Mouse (Mus musculus): ENCODE measurements around the gene Spef1. TPM values are rescaled to one million over a fixed set of nuclear protein-coding genes. Genes with fewer than 3 reads are reported as not detected.

Spef1 gene
- polyA plus RNA-seq, 1 experiment from 2014 or later, result 1.1 TPM

- H3K36me3 ChIP-seq, result peaks cover 94% of the 10 kb centered on the region
- no peaks in the 10 kb centered on the region for H3K27me3 ChIP-seq (replicated peaks)
- no peak overlapping the region for H3K4me2 ChIP-seq
- H3K9ac ChIP-seq, result no peak overlapping the region
- 0 out of 2 replicates have a peak overlapping the region, but pooled peaks have one; percentile 26 for H3K27ac ChIP-seq
- 93% methylated on average over 8 of the region's 8 CpGs for WGBS (ENCODE audit: insufficient replicate concordance)
- no peaks in the 10 kb centered on the region for H3K9me3 ChIP-seq (replicated peaks)
- no peak for ATAC-seq
- no peak overlapping the region for H3K4me3 ChIP-seq
- peaks cover 59% of the 10 kb centered on the region for H3K4me1 ChIP-seq
Measured at GRCm38 (mm10) chr2:131147043-131147365, 40.1 kb downstream of the Spef1 start.

- no peak overlapping the region for H3K4me3 ChIP-seq
- WGBS (ENCODE audit: insufficient replicate concordance), result 76% methylated on average over 21 of the region's 21 CpGs
- no peak overlapping the region for H3K9ac ChIP-seq
- H3K4me2 ChIP-seq, result no peak overlapping the region
- peaks cover 59% of the 10 kb centered on the region for H3K4me1 ChIP-seq
- H3K27ac ChIP-seq, result peak overlapping the region; percentile 15; the same call in 1 of the 2 replicates
- H3K27me3 ChIP-seq (replicated peaks), result no peaks in the 10 kb centered on the region
- ATAC-seq, result no peak
- no peaks in the 10 kb centered on the region for H3K9me3 ChIP-seq (replicated peaks)
- peaks cover 94% of the 10 kb centered on the region for H3K36me3 ChIP-seq
Measured at GRCm38 (mm10) chr2:131146193-131147042, 40.7 kb downstream of the Spef1 start.

- no peak overlapping the region for H3K4me2 ChIP-seq
- 78% methylated on average over 2 of the region's 2 CpGs for WGBS (ENCODE audit: insufficient replicate concordance)
- no peak overlapping the region for H3K4me3 ChIP-seq
- H3K27me3 ChIP-seq (replicated peaks), result no peaks in the 10 kb centered on the region
- peaks cover 59% of the 10 kb centered on the region for H3K4me1 ChIP-seq
- ATAC-seq, result no peak
- no peaks in the 10 kb centered on the region for H3K9me3 ChIP-seq (replicated peaks)
- peaks cover 92% of the 10 kb centered on the region for H3K36me3 ChIP-seq
- no peak overlapping the region; the same call in 1 of the 2 replicates for H3K27ac ChIP-seq
- no peak overlapping the region for H3K9ac ChIP-seq
Measured at GRCm38 (mm10) chr2:131145536-131145935, 41.5 kb downstream of the Spef1 start.

- Histone ChIP-seq H3K27me3 (replicated peaks) (no peaks in the 10 kb centered on the region), H3K36me3 (peaks cover 91% of the 10 kb centered on the region), H3K27ac (no peak overlapping the region; the same call in 1 of the 2 replicates), H3K4me2 (no peak overlapping the region), H3K4me3 (no peak overlapping the region), H3K4me1 (peaks cover 59% of the 10 kb centered on the region), H3K9me3 (replicated peaks) (no peaks in the 10 kb centered on the region), H3K9ac (no peak overlapping the region)
- no peak for ATAC-seq
- WGBS (ENCODE audit: insufficient replicate concordance), result 70% methylated on average over 13 of the region's 13 CpGs
Measured at GRCm38 (mm10) chr2:131145121-131145520, 42.0 kb downstream of the Spef1 start.

GRCm38 (mm10) chr2:131143007-131143780, 43.9 kb downstream of the Spef1 start:
- Histone ChIP-seq H3K27ac (no peak overlapping the region), H3K9ac (0 out of 2 replicates have a peak overlapping the region, but pooled peaks have one; percentile 27), H3K27me3 (replicated peaks) (no peaks in the 10 kb centered on the region), H3K4me1 (peaks cover 69% of the 10 kb centered on the region), H3K36me3 (peaks cover 91% of the 10 kb centered on the region), H3K4me3 (no peak overlapping the region), H3K4me2 (peak overlapping the region; percentile 39), H3K9me3 (replicated peaks) (no peaks in the 10 kb centered on the region)
- 76% methylated on average over 22 of the region's 22 CpGs for WGBS (ENCODE audit: insufficient replicate concordance)
- ATAC-seq, result no peak

GRCm38 (mm10) chr2:131142592-131142991, 44.5 kb downstream of the Spef1 start:
- Histone ChIP-seq H3K36me3 (peaks cover 91% of the 10 kb centered on the region), H3K4me1 (peaks cover 70% of the 10 kb centered on the region), H3K9ac (peak overlapping the region; percentile 27), H3K4me3 (no peak overlapping the region), H3K9me3 (replicated peaks) (no peaks in the 10 kb centered on the region), H3K27ac (peak overlapping the region; percentile 68), H3K4me2 (peak overlapping the region; percentile 39), H3K27me3 (replicated peaks) (no peaks in the 10 kb centered on the region)
- peak; percentile 79 for ATAC-seq
- WGBS (ENCODE audit: insufficient replicate concordance), result 25% methylated on average over 18 of the region's 18 CpGs

- Histone ChIP-seq H3K27ac (peak overlapping the region; percentile 68), H3K9me3 (replicated peaks) (no peaks in the 10 kb centered on the region)
Measured at GRCm38 (mm10) chr2:131141336-131141986, 45.6 kb downstream of the Spef1 start.

GRCm38 (mm10) chr2:131140533-131140905, 46.6 kb downstream of the Spef1 start:
- Histone ChIP-seq H3K9ac (no peak overlapping the region), H3K4me1 (peaks cover 78% of the 10 kb centered on the region), H3K4me3 (no peak overlapping the region), H3K4me2 (no peak overlapping the region), H3K27ac (peak overlapping the region; percentile 68), H3K27me3 (replicated peaks) (no peaks in the 10 kb centered on the region), H3K9me3 (replicated peaks) (no peaks in the 10 kb centered on the region), H3K36me3 (peaks cover 72% of the 10 kb centered on the region)
- ATAC-seq, result no peak
- WGBS (ENCODE audit: insufficient replicate concordance), result 63% methylated on average over 5 of the region's 5 CpGs

More at GRCm38 (mm10) chr2:131141336-131141986, 45.6 kb downstream of the Spef1 start:
- no peak overlapping the region for H3K9ac ChIP-seq
- WGBS (ENCODE audit: insufficient replicate concordance), result 89% methylated on average over 8 of the region's 8 CpGs
- H3K36me3 ChIP-seq, result peaks cover 82% of the 10 kb centered on the region
- H3K4me3 ChIP-seq, result no peak overlapping the region
- no peaks in the 10 kb centered on the region for H3K27me3 ChIP-seq (replicated peaks)
- H3K4me2 ChIP-seq, result no peak overlapping the region
- ATAC-seq, result no peak
- peaks cover 75% of the 10 kb centered on the region for H3K4me1 ChIP-seq

- peak overlapping the region; percentile 68 for H3K27ac ChIP-seq
- no peak for ATAC-seq
- H3K4me1 ChIP-seq, result peaks cover 79% of the 10 kb centered on the region
- no peaks in the 10 kb centered on the region for H3K27me3 ChIP-seq (replicated peaks)
- 66% methylated on average over 5 of the region's 5 CpGs for WGBS (ENCODE audit: insufficient replicate concordance)
- no peaks in the 10 kb centered on the region for H3K9me3 ChIP-seq (replicated peaks)
- H3K9ac ChIP-seq, result no peak overlapping the region
- no peak overlapping the region for H3K4me2 ChIP-seq
- peaks cover 67% of the 10 kb centered on the region for H3K36me3 ChIP-seq
- no peak overlapping the region for H3K4me3 ChIP-seq
Measured at GRCm38 (mm10) chr2:131139886-131140532, 47.1 kb downstream of the Spef1 start.

- H3K4me2 ChIP-seq, result no peak overlapping the region
- peaks cover 64% of the 10 kb centered on the region for H3K36me3 ChIP-seq
- no peak overlapping the region for H3K4me3 ChIP-seq
- peak overlapping the region; percentile 68; the same call in 1 of the 2 replicates for H3K27ac ChIP-seq
- H3K9ac ChIP-seq, result no peak overlapping the region
- H3K4me1 ChIP-seq, result peaks cover 86% of the 10 kb centered on the region
- ATAC-seq, result no peak
- 79% methylated on average over 5 of the region's 5 CpGs for WGBS (ENCODE audit: insufficient replicate concordance)
- H3K27me3 ChIP-seq (replicated peaks), result no peaks in the 10 kb centered on the region
- no peaks in the 10 kb centered on the region for H3K9me3 ChIP-seq (replicated peaks)
Measured at GRCm38 (mm10) chr2:131139287-131139686, 47.8 kb downstream of the Spef1 start.

GRCm38 (mm10) chr2:131138760-131139159, 48.3 kb downstream of the Spef1 start:
- WGBS (ENCODE audit: insufficient replicate concordance), result 80% methylated on average over 7 of the region's 7 CpGs
- Histone ChIP-seq H3K9me3 (replicated peaks) (no peaks in the 10 kb centered on the region), H3K9ac (no peak overlapping the region), H3K27ac (peak overlapping the region; percentile 99), H3K4me2 (no peak overlapping the region), H3K4me1 (peaks cover 91% of the 10 kb centered on the region), H3K36me3 (peaks cover 65% of the 10 kb centered on the region), H3K4me3 (no peak overlapping the region), H3K27me3 (replicated peaks) (no peaks in the 10 kb centered on the region)
- ATAC-seq, result no peak

All from liver, embryonic 12.5 days (tissue).